Mouse (Mus musculus): Measurements from ENCODE around the gene Dnttip2. TPM values are rescaled to one million over a fixed set of nuclear protein-coding genes. Genes with fewer than 3 reads are reported as not detected.

Gene Dnttip2
- polyA plus RNA-seq, 1 experiment from 2014 or later: 65.0 TPM

- ATAC-seq (ENCODE audit: insufficient number of reproducible peaks, low FRiP score, low TSS enrichment, low read depth): no peak
- Histone ChIP-seq H3K9me3 (replicated peaks) (no peaks in the 10 kb centered on the region), H3K9ac (no peak overlapping the region), H3K36me3 (no peaks in the 10 kb centered on the region), H3K4me3 (replicated peaks) (peak overlapping the region; percentile 91), H3K27ac (replicated peaks) (no peak overlapping the region), H3K4me2 (replicated peaks) (peak overlapping the region; percentile 61), H3K4me1 (peaks cover 20% of the 10 kb centered on the region), H3K27me3 (no peaks in the 10 kb centered on the region)
- WGBS: 56% methylated on average over 12 of the region's 12 CpGs
Measured at GRCm38 (mm10) chr3:122291828-122292227, 17.6 kb downstream of the Dnttip2 start.

GRCm38 (mm10) chr3:122292300-122293222 lies 18.4 kb downstream of the Dnttip2 start:
- Histone ChIP-seq H3K4me2 (replicated peaks) (peak overlapping the region; percentile 61), H3K27ac (replicated peaks) (peak overlapping the region; percentile 97), H3K9ac (peak overlapping the region; percentile 69), H3K9me3 (replicated peaks) (no peaks in the 10 kb centered on the region), H3K4me1 (peaks cover 20% of the 10 kb centered on the region), H3K27me3 (no peaks in the 10 kb centered on the region), H3K4me3 (replicated peaks) (peak overlapping the region; percentile 91), H3K36me3 (no peaks in the 10 kb centered on the region)
- ATAC-seq (ENCODE audit: insufficient number of reproducible peaks, low FRiP score, low TSS enrichment, low read depth): peak; percentile 81
- 4% methylated on average over 54 of the region's 54 CpGs for WGBS

GRCm38 (mm10) chr3:122293223-122293953 lies 19.2 kb downstream of the Dnttip2 start:
- no peaks in the 10 kb centered on the region for H3K36me3 ChIP-seq
- peak overlapping the region; percentile 97 for H3K27ac ChIP-seq (replicated peaks)
- H3K27me3 ChIP-seq: no peaks in the 10 kb centered on the region
- peak; percentile 86 for ATAC-seq (ENCODE audit: insufficient number of reproducible peaks, low FRiP score, low TSS enrichment, low read depth)
- H3K9ac ChIP-seq: peak overlapping the region; percentile 69
- H3K4me1 ChIP-seq: peaks cover 20% of the 10 kb centered on the region
- H3K9me3 ChIP-seq (replicated peaks): no peaks in the 10 kb centered on the region
- H3K4me3 ChIP-seq (replicated peaks): peak overlapping the region; percentile 91
- WGBS: under 1% methylated on average over 95 of the region's 105 CpGs
- peak overlapping the region; percentile 61 for H3K4me2 ChIP-seq (replicated peaks)

GRCm38 (mm10) chr3:122293954-122294850 lies 20.0 kb downstream of the Dnttip2 start, which contains the start of gene Bcar3:
Gene Bcar3, plus strand, starts transcription at chr3:122294136.
- 4% methylated on average over 37 of the region's 37 CpGs for WGBS
- H3K27ac ChIP-seq (replicated peaks): peak within 1 kb of the TSS; percentile 97
- peak within 1 kb of the TSS; percentile 91 for H3K4me3 ChIP-seq (replicated peaks)
- H3K9ac ChIP-seq: peak within 1 kb of the TSS; percentile 69
- ATAC-seq (ENCODE audit: insufficient number of reproducible peaks, low FRiP score, low TSS enrichment, low read depth): peak; percentile 84
- no peaks in the 10 kb centered on the region for H3K36me3 ChIP-seq
- no peaks in the 10 kb centered on the region for H3K9me3 ChIP-seq (replicated peaks)
- H3K4me2 ChIP-seq (replicated peaks): peak within 1 kb of the TSS; percentile 61
- H3K4me1 ChIP-seq: peaks cover 20% of the 10 kb centered on the region
- H3K27me3 ChIP-seq: no peaks in the 10 kb centered on the region

- Histone ChIP-seq H3K4me1 (peaks cover 20% of the 10 kb centered on the region), H3K27me3 (no peaks in the 10 kb centered on the region), H3K36me3 (no peaks in the 10 kb centered on the region), H3K4me3 (replicated peaks) (no peak overlapping the region), H3K9ac (no peak overlapping the region), H3K9me3 (replicated peaks) (no peaks in the 10 kb centered on the region), H3K27ac (replicated peaks) (no peak overlapping the region), H3K4me2 (replicated peaks) (no peak overlapping the region)
- ATAC-seq (ENCODE audit: insufficient number of reproducible peaks, low FRiP score, low TSS enrichment, low read depth): no peak
- 13% methylated on average over 5 of the region's 5 CpGs for WGBS
Measured at GRCm38 (mm10) chr3:122295511-122295910, 21.3 kb downstream of the Dnttip2 start.

GRCm38 (mm10) chr3:122296979-122297378 lies 22.8 kb downstream of the Dnttip2 start:
- 55% methylated on average over 5 of the region's 5 CpGs for WGBS
- Histone ChIP-seq H3K27ac (replicated peaks) (no peak overlapping the region), H3K9me3 (replicated peaks) (no peaks in the 10 kb centered on the region), H3K27me3 (no peaks in the 10 kb centered on the region), H3K4me1 (peaks cover 31% of the 10 kb centered on the region), H3K36me3 (no peaks in the 10 kb centered on the region), H3K4me2 (replicated peaks) (no peak overlapping the region), H3K9ac (no peak overlapping the region), H3K4me3 (replicated peaks) (no peak overlapping the region)
- no peak for ATAC-seq (ENCODE audit: insufficient number of reproducible peaks, low FRiP score, low TSS enrichment, low read depth)

- Histone ChIP-seq H3K9ac (no peak overlapping the region), H3K4me1 (peaks cover 14% of the 10 kb centered on the region), H3K9me3 (replicated peaks) (no peaks in the 10 kb centered on the region), H3K27me3 (no peaks in the 10 kb centered on the region), H3K36me3 (no peaks in the 10 kb centered on the region), H3K4me2 (replicated peaks) (no peak overlapping the region), H3K4me3 (replicated peaks) (no peak overlapping the region), H3K27ac (replicated peaks) (peak overlapping the region; percentile 3; the same call in 1 of the 2 replicates)
- no peak for ATAC-seq (ENCODE audit: insufficient number of reproducible peaks, low FRiP score, low TSS enrichment, low read depth)
- 42% methylated on average over 9 of the region's 9 CpGs for WGBS
Measured at GRCm38 (mm10) chr3:122300983-122301919, 27.1 kb downstream of the Dnttip2 start.

- 90% methylated on average over 4 of the region's 4 CpGs for WGBS
- H3K36me3 ChIP-seq: no peaks in the 10 kb centered on the region
- H3K9me3 ChIP-seq (replicated peaks): no peaks in the 10 kb centered on the region
Measured at GRCm38 (mm10) chr3:122304560-122304959, 30.4 kb downstream of the Dnttip2 start.

GRCm38 (mm10) chr3:122307894-122308671 lies 33.9 kb downstream of the Dnttip2 start:
- no peak for ATAC-seq (ENCODE audit: insufficient number of reproducible peaks, low FRiP score, low TSS enrichment, low read depth)

More at GRCm38 (mm10) chr3:122304560-122304959, 30.4 kb downstream of the Dnttip2 start:
- Histone ChIP-seq H3K9ac (no peak overlapping the region), H3K4me3 (replicated peaks) (no peak overlapping the region), H3K27ac (replicated peaks) (no peak overlapping the region), H3K4me1 (peaks cover 12% of the 10 kb centered on the region), H3K27me3 (no peaks in the 10 kb centered on the region), H3K4me2 (replicated peaks) (no peak overlapping the region)
- ATAC-seq (ENCODE audit: insufficient number of reproducible peaks, low FRiP score, low TSS enrichment, low read depth): no peak

More at GRCm38 (mm10) chr3:122307894-122308671, 33.9 kb downstream of the Dnttip2 start:
- H3K9ac ChIP-seq: no peak overlapping the region
- no peak overlapping the region for H3K27ac ChIP-seq (replicated peaks)
- H3K4me2 ChIP-seq (replicated peaks): no peak overlapping the region
- no peak overlapping the region for H3K4me3 ChIP-seq (replicated peaks)
- H3K9me3 ChIP-seq (replicated peaks): no peaks in the 10 kb centered on the region
- H3K4me1 ChIP-seq: no peaks in the 10 kb centered on the region
- WGBS: 59% methylated on average over 4 of the region's 4 CpGs
- H3K36me3 ChIP-seq: no peaks in the 10 kb centered on the region
- H3K27me3 ChIP-seq: no peaks in the 10 kb centered on the region

All from embryonic facial prominence, embryonic 15.5 days (tissue).